Mouse (Mus musculus) gastrocnemius, postnatal 25 days (tissue): ENCODE measurements around the gene D330020A13Rik. TPM values are rescaled to one million over a fixed set of nuclear protein-coding genes. Genes with fewer than 3 reads are reported as not detected.
A peak's percentile ranks its signal among the peaks of the same experiment; 100 is the strongest.

Experiments used
- DNase-seq: peaks from one replicate; pipeline ENCODE4 v3.0.0; 2022
- total RNA-seq, 2 experiments: library from RNA; stranded (reverse); gene quantifications; 1 replicate in 1 of 2; 2 replicates in 1 of 2; pipeline ENCODE4 v1.2.3; 2021

Gene D330020A13Rik
- total RNA-seq, 2 experiments from 2014 or later, result 0.24 TPM; not detected in 1

GRCm38 (mm10) chr6:120301137-120301536 is 7.0 kb downstream of the D330020A13Rik start:
- DNase-seq, result peak; percentile 12

- no peak for DNase-seq
Measured at GRCm38 (mm10) chr6:120302755-120303316, 8.7 kb downstream of the D330020A13Rik start.

- no peak for DNase-seq
Measured at GRCm38 (mm10) chr6:120306859-120307594, 12.9 kb downstream of the D330020A13Rik start.

GRCm38 (mm10) chr6:120309338-120309737 is 15.2 kb downstream of the D330020A13Rik start:
- DNase-seq, result no peak

GRCm38 (mm10) chr6:120309787-120310186 is 15.6 kb downstream of the D330020A13Rik start:
- DNase-seq, result no peak

GRCm38 (mm10) chr6:120312443-120312842 is 18.3 kb downstream of the D330020A13Rik start:
- DNase-seq, result no peak

- no peak for DNase-seq
Measured at GRCm38 (mm10) chr6:120318303-120318940, 24.3 kb downstream of the D330020A13Rik start.

- DNase-seq, result no peak
Measured at GRCm38 (mm10) chr6:120319129-120319528, 25.0 kb downstream of the D330020A13Rik start.

- DNase-seq, result no peak
Measured at GRCm38 (mm10) chr6:120320369-120320768, 26.2 kb downstream of the D330020A13Rik start.

- no peak for DNase-seq
Measured at GRCm38 (mm10) chr6:120324295-120324927, 30.2 kb downstream of the D330020A13Rik start.

- no peak for DNase-seq
Measured at GRCm38 (mm10) chr6:120332351-120332750, 38.2 kb downstream of the D330020A13Rik start.

- no peak for DNase-seq
Measured at GRCm38 (mm10) chr6:120343992-120344391, 49.8 kb downstream of the D330020A13Rik start.

Other genes starting within 250 kb of the D330020A13Rik start
- gene Ninj2, start 201.0 kb upstream of the D330020A13Rik start, total RNA-seq, result not detected
- 1 to 10 TPM; 1.4 to 1.5 TPM for gene B4galnt3, start 195 bp downstream of the D330020A13Rik start, total RNA-seq
- 10 to 100 TPM; 18.4 to 19.1 TPM for gene Kdm5a, start 69.8 kb downstream of the D330020A13Rik start, total RNA-seq
- 1 to 10 TPM; 3.2 to 4.3 TPM for gene Ccdc77, start 70.0 kb downstream of the D330020A13Rik start, total RNA-seq
- 1 to 10 TPM; 1.2 to 1.4 TPM for gene Il17ra, start 168.9 kb downstream of the D330020A13Rik start, total RNA-seq
- not detected for gene Tmem121b, start 199.4 kb downstream of the D330020A13Rik start, total RNA-seq
- gene Hdhd5, start 237.0 kb downstream of the D330020A13Rik start, total RNA-seq, result 10 to 100 TPM; 24.7 to 27.2 TPM